Mouse (Mus musculus) neural tube, embryonic 11.5 days (tissue): ENCODE results near the gene Sptbn1. TPM values are rescaled to one million over a fixed set of nuclear protein-coding genes. Genes with fewer than 3 reads are reported as not detected.

Experiments
- ATAC-seq: fragments of 200-750 bp; cut with Nextera tagmentation; 2 replicates; pipeline ENCODE4 v1.8.0; 2017; ENCODE audit warnings: moderate number of reproducible peaks, mild to moderate bottlenecking, moderate TSS enrichment, moderate library complexity; ENCODE audit not compliant: insufficient read depth, low FRiP score, low TSS enrichment
- DNase-seq: peaks from one replicate; pipeline ENCODE4 v3.0.0-alpha.2; 2015; ENCODE audit warnings: low spot score
- H3K27ac ChIP-seq: fragments of 300-500 bp; sonication (generic); 2 replicates; pipeline ENCODE4 v1.5.1; 2014; ENCODE audit warnings: low read depth, mild to moderate bottlenecking, low read length
- H3K27me3 ChIP-seq: fragments of 300-500 bp; sonication (generic); 2 replicates; pipeline ENCODE4 v1.6.1; 2014; ENCODE audit warnings: mild to moderate bottlenecking, low read length, mixed read lengths; ENCODE audit not compliant: control insufficient read depth, insufficient read depth
- H3K36me3 ChIP-seq: fragments of 300-500 bp; sonication (generic); 2 replicates; pipeline ENCODE4 v1.6.1; 2014; ENCODE audit warnings: mild to moderate bottlenecking, low read length, moderate library complexity, mixed read lengths; ENCODE audit not compliant: control insufficient read depth, insufficient read depth
- H3K4me1 ChIP-seq: fragments of 300-500 bp; sonication (generic); 2 replicates; pipeline ENCODE4 v1.6.1; 2014; ENCODE audit warnings: low read length, mixed read lengths; ENCODE audit not compliant: control insufficient read depth, insufficient read depth
- H3K4me2 ChIP-seq: fragments of 300-500 bp; sonication (generic); 2 replicates; pipeline ENCODE4 v1.6.1; 2014; ENCODE audit warnings: low read depth, mild to moderate bottlenecking, moderate library complexity
- H3K4me3 ChIP-seq: fragments of 300-500 bp; sonication (generic); 2 replicates; pipeline ENCODE4 v1.5.1; 2014; ENCODE audit warnings: low read depth, low read length
- H3K9ac ChIP-seq: fragments of 300-500 bp; sonication (generic); 2 replicates; pipeline ENCODE4 v1.6.1; 2014; ENCODE audit warnings: mild to moderate bottlenecking, low read length
- H3K9me3 ChIP-seq: fragments of 300-500 bp; sonication (generic); 2 replicates; pipeline ENCODE4 v1.6.1; 2016; ENCODE audit warnings: low read length; ENCODE audit not compliant: control insufficient read depth
- WGBS: fragments of 180-500 bp; shearing (Covaris S2); extraction: QIAGEN DNeasy Blood & Tissue Kit; methylation state at CpG from one replicate; pipeline ENCODE4 v1.1.7; 2014; 5-methylcytosine and 5-hydroxymethylcytosine counted together
- polyA plus RNA-seq: library from polyadenylated mRNA; unstranded; fragments of >200 nt; fragmentation: Nextera tagmentation; extraction: Ambion mirVana; gene quantifications from 2 replicates; pipeline ENCODE4 v1.2.1, GENCODE M21; 2014

Gene Sptbn1
- polyA plus RNA-seq, 1 experiment from 2014 or later = 105 TPM

DNA sequence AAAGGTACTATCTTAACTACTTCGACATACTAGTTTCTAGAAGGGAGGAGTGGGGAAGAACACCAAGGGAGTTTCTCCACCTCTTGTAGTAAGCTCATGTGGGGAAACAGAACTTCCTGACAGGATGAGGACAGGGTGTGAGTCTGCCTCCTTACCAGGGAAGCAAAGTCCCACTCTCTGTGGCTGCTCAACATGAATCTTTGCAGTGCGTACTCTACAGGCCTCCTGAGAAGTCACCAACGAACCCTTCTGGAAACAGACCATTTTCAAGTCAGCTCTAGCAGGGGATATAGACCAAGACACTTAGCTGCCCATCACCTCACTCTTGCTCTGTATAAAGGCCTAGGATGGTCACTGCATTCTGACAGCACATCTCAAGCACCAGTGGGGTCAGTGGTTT lies 36.6 kb downstream of the Sptbn1 start:
- 88% methylated on average over 3 of the region's 3 CpGs for WGBS
- Histone ChIP-seq H3K9ac (no peak overlapping the region), H3K4me3 (no peak overlapping the region), H3K4me2 (no peak overlapping the region), H3K9me3 (no peaks in the 10 kb centered on the region), H3K4me1 (no peaks in the 10 kb centered on the region), H3K27me3 (no peaks in the 10 kb centered on the region), H3K27ac (no peak overlapping the region), H3K36me3 (no peaks in the 10 kb centered on the region)
- DNase-seq (no peak), ATAC-seq (no peak)

DNA sequence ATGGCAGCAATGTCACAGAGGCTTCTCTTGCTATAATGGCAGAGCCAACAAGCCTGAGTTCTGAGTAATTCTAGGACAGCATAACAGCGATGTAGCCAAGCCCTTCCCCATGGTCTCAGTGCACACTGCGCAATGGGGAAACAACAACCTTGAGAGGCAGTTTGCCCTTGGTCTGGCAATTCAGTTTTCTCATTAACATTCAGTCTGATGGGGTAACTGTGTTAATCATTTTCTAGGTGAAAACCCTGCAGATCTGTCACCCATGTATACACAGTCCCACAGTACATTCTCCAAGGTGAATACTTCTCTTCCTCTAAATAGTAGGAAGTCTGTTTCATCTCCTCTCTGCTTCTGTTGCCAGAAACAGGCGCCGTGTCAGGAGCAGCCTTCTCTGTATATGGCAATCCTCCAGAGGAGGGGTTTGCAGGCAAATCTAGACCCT lies 37.6 kb downstream of the Sptbn1 start:
- no peaks in the 10 kb centered on the region for H3K9me3 ChIP-seq
- DNase-seq (no peak), ATAC-seq (no peak)
- no peak overlapping the region for H3K4me2 ChIP-seq
- H3K27me3 ChIP-seq = no peaks in the 10 kb centered on the region
- H3K27ac ChIP-seq = no peak overlapping the region
- H3K36me3 ChIP-seq = no peaks in the 10 kb centered on the region
- H3K9ac ChIP-seq = no peak overlapping the region
- no peak overlapping the region for H3K4me3 ChIP-seq
- WGBS = 96% methylated on average over 4 of the region's 4 CpGs
- H3K4me1 ChIP-seq = no peaks in the 10 kb centered on the region

DNA sequence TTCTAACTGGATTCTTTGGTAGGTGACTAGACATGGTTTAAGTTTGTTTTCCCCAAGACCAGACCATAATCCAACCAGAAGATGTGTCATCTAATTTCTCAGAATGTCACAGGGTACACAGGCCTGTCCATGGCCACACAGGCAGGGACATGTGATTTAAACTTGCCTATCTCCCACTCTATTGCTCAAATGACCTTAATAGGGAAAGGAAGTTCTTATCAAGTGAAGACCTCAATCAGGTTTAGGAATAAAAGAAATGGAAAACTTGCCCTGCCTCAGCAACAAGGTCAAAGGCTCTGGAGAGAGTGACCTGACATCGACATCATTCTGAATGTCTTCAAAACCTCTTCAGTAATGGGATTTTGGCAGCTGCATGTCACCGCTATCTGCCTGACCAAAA lies 41.2 kb downstream of the Sptbn1 start:
- ATAC-seq (no peak), DNase-seq (no peak)
- no peak overlapping the region for H3K4me2 ChIP-seq
- no peaks in the 10 kb centered on the region for H3K36me3 ChIP-seq
- 98% methylated on average over 2 of the region's 2 CpGs for WGBS
- no peak overlapping the region for H3K9ac ChIP-seq
- no peak overlapping the region for H3K4me3 ChIP-seq
- no peaks in the 10 kb centered on the region for H3K4me1 ChIP-seq
- H3K27ac ChIP-seq = no peak overlapping the region
- H3K9me3 ChIP-seq = no peaks in the 10 kb centered on the region
- H3K27me3 ChIP-seq = no peaks in the 10 kb centered on the region

DNA sequence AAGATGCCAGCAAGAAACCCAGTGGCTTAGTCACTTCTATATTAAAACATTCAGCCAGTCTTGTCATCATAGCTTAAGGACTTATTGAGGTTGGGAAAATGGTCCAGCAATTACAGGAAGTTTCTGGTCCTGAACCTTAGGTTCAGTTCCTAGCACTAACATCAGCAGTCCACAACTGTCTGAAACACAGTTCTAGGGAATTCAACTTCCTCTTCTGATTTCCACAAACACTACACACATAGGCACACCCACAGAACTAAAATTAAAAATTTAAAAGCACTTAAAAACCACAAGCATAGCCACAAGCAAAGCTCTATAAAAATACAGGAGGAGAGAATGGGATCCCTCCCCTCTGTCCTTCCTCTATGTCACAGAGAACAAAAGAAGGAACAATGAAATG lies 43.4 kb downstream of the Sptbn1 start:
- no peak overlapping the region for H3K27ac ChIP-seq
- no peaks in the 10 kb centered on the region; the same call in 1 of the 2 replicates for H3K36me3 ChIP-seq
- no peaks in the 10 kb centered on the region for H3K4me1 ChIP-seq
- no peaks in the 10 kb centered on the region for H3K9me3 ChIP-seq
- no peak for ATAC-seq
- H3K4me2 ChIP-seq = no peak overlapping the region
- no peak overlapping the region for H3K9ac ChIP-seq
- no peak for DNase-seq
- no peak overlapping the region for H3K4me3 ChIP-seq
- H3K27me3 ChIP-seq = no peaks in the 10 kb centered on the region

DNA sequence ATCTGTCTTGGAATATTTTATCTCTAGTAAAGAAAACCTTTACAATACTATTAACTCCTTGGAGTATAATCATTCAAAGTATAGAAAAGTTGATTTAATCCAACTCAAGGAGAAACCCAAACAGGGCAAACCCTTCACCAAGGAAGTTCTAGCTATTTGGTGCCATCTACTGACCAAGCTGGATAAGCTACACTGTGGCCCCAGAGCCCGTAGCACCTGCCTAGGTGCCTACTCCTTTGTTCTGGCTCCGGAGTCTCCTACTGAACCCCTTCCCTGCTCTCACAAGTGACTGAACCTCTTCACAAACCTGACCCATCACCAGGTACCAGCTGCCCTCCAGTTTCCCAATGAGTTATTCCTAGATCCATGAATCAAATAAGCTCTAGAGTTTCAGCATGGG lies 45.3 kb downstream of the Sptbn1 start:
- H3K4me2 ChIP-seq = no peak overlapping the region
- no peak for ATAC-seq
- H3K4me1 ChIP-seq = no peaks in the 10 kb centered on the region
- no peaks in the 10 kb centered on the region for H3K27me3 ChIP-seq
- WGBS = 33% methylated on average over 2 of the region's 2 CpGs
- no peak for DNase-seq
- peaks cover 2% of the 10 kb centered on the region; the same call in 1 of the 2 replicates for H3K36me3 ChIP-seq
- no peaks in the 10 kb centered on the region for H3K9me3 ChIP-seq
- no peak overlapping the region for H3K27ac ChIP-seq
- H3K4me3 ChIP-seq = no peak overlapping the region
- no peak overlapping the region for H3K9ac ChIP-seq

DNA sequence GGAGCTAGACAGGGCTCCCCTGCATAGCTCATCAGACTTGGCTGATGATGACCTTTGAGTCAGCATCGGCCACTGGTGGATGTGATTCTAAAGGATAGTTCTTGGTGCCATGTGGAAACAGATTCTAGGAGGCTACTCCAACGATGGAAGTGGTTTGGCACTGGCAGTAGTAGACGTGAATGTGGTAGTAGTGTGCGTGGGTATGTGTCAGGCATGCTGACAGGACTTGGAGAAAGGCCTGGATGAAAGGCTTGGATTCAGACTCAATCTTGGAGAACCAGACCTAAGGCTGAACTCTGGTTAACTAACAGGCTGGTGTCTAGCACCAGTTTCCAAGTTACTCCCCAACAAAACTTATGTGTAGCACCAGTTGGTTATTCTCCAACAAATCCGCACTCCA lies 46.9 kb downstream of the Sptbn1 start:
- no peak overlapping the region for H3K9ac ChIP-seq
- WGBS = 90% methylated on average over 5 of the region's 5 CpGs
- H3K4me3 ChIP-seq = no peak overlapping the region
- H3K4me2 ChIP-seq = no peak overlapping the region
- no peak overlapping the region for H3K27ac ChIP-seq
- no peaks in the 10 kb centered on the region for H3K9me3 ChIP-seq
- no peaks in the 10 kb centered on the region for H3K4me1 ChIP-seq
- peaks cover 2% of the 10 kb centered on the region; the same call in 1 of the 2 replicates for H3K36me3 ChIP-seq
- H3K27me3 ChIP-seq = no peaks in the 10 kb centered on the region
- DNase-seq = no peak
- no peak for ATAC-seq

DNA sequence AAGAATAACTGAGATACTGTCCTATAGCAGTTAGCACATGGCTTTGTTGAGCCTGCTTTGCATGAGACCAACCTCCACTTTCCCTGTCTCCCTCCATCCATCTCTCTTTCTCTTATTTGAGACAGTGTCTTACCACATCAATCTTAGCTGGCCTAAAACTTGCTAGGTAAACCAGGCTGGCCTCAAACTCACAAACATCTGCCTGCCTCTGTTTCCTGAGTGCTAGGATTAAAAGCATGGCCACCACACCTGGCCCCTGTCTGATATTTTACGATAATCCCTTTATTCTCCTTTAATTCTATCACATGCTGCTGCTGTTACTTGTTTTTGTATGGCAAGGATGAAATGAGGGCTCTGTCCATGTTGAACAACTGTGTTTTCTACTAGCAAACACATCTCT lies 49.6 kb downstream of the Sptbn1 start:
- WGBS = 84% methylated on average over 1 of the region's 1 CpGs

DNA sequence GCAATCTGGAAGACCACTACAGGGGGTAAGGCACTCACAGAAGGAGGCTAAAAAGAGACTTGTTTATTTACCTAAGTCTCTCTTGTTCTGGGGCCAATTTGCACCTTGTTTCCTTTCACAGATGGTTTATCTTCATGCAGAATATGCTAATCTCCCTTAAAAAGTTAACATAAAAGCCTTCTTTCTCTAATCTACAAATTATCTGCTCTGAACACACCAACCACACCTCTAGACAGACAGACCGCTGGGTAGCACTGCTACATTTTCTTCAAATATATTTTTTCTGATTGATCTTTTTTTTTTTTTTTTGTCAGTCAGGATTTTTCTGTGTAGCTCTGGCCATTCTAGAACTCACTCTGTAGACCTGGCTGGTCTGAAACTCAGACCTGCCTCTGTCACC lies 50.5 kb downstream of the Sptbn1 start:
- Histone ChIP-seq H3K9me3 (no peaks in the 10 kb centered on the region), H3K4me3 (no peak overlapping the region), H3K36me3 (peaks cover 2% of the 10 kb centered on the region; the same call in 1 of the 2 replicates), H3K27me3 (no peaks in the 10 kb centered on the region), H3K27ac (no peak overlapping the region), H3K4me1 (no peaks in the 10 kb centered on the region), H3K9ac (no peak overlapping the region), H3K4me2 (no peak overlapping the region)
- DNase-seq = no peak
- ATAC-seq = no peak
- 57% methylated on average over 1 of the region's 1 CpGs for WGBS

More for the DNA sequence above, 49.6 kb downstream of the Sptbn1 start:
- no peaks in the 10 kb centered on the region for H3K9me3 ChIP-seq
- H3K4me2 ChIP-seq = no peak overlapping the region
- H3K9ac ChIP-seq = no peak overlapping the region
- no peaks in the 10 kb centered on the region for H3K4me1 ChIP-seq
- H3K36me3 ChIP-seq = peaks cover 2% of the 10 kb centered on the region; the same call in 1 of the 2 replicates
- H3K4me3 ChIP-seq = no peak overlapping the region
- H3K27me3 ChIP-seq = no peaks in the 10 kb centered on the region
- H3K27ac ChIP-seq = no peak overlapping the region
- no peak for DNase-seq
- ATAC-seq = no peak

DNA sequence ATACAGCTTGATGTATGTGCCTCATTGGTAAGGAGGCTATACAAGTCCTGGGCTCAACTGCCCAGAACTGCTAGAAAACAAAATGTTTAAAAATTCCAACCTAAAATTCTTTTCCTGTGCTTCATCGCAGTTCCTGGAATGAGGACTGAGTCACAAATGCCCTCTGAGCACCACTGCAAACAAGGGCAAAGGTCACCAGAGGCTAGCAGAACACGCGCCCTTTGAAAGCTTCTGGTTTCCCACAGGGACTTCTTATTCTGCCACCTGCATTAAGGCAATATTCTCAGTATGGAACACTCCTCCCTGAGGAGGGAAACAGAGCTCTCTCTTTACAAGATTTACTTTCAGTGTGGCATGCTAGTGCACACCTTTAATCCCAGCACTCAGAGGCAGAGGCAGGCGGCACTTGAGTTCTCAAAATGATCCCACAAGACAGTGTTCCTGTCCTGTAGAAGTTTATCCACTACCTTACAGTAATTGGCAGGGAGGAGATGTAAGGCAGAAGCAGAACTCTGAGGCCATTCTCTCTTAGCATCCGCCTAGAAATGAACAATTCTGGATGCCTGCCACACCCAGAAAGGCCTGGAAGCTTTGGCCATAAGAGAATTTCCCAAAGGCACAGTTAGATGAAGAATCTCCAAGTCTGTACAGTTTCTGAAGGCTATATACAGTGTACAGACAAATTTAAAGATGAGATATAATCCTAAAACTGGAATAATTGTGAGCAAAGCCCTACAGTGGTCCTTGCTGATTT lies 56.1 kb downstream of the Sptbn1 start:
- Histone ChIP-seq H3K9ac (no peak overlapping the region), H3K4me3 (no peak overlapping the region), H3K4me2 (no peak overlapping the region), H3K27me3 (no peaks in the 10 kb centered on the region), H3K27ac (no peak overlapping the region), H3K36me3 (no peaks in the 10 kb centered on the region), H3K9me3 (no peaks in the 10 kb centered on the region), H3K4me1 (no peaks in the 10 kb centered on the region; the same call in 1 of the 2 replicates)
- ATAC-seq (no peak), DNase-seq (no peak)
- WGBS = 51% methylated on average over 5 of the region's 5 CpGs
